Mouse (Mus musculus): Measurements from ENCODE around the gene Btnl9. TPM values are rescaled to one million over a fixed set of nuclear protein-coding genes. Genes with fewer than 3 reads are reported as not detected.
"Not testable (repeated sequence)": the region's sequence is repeated elsewhere in the genome, so short reads cannot be mapped to it uniquely, and the experiment has no call there.

Btnl9 gene
- polyA plus RNA-seq, 1 experiment = 0.04 TPM

DNA sequence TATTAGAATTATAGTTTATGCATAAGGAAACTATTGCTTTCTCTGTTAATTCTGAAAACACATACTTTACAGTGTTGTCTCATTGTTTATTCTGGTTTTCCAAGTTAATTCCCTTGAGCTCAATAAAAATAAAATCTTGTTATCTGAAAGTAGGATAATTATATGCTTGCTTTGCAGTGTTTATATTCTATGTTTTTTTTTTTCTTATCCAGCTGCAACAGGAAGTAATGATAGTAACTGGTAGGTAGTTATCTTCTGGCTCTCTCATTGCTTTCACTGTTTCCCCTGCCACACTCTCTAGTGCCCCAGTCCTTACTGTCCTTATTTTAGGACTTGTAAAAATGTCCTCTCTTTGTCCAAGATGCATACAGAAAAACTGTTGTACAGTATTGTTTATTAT lies 13.7 kb upstream of the Btnl9 start:
- Histone ChIP-seq H3K4me1 (ENCODE audit: control insufficient read depth, insufficient read depth, low read length) (peaks cover 3% of the 10 kb centered on the region), H3K27ac (ENCODE audit: control insufficient read depth, insufficient read depth, low read depth, low read length) (no peak overlapping the region), H3K36me3 (ENCODE audit: control insufficient read depth, insufficient read depth, low read length) (no peaks in the 10 kb centered on the region), H3K4me3 (ENCODE audit: control insufficient read depth, low read depth, low read length) (no peak overlapping the region), H3K27me3 (ENCODE audit: control insufficient read depth, insufficient read depth, low read length) (no peaks in the 10 kb centered on the region)
- TF ChIP-seq POLR2A (IDR thresholded peaks at IDR 0.05; ENCODE audit: control insufficient read depth, low read depth, low read length) (no peak), CTCF (IDR thresholded peaks at IDR 0.05; ENCODE audit: control insufficient read depth, insufficient read depth, insufficient replicate concordance, low read depth, low read length) (no peak)

DNA sequence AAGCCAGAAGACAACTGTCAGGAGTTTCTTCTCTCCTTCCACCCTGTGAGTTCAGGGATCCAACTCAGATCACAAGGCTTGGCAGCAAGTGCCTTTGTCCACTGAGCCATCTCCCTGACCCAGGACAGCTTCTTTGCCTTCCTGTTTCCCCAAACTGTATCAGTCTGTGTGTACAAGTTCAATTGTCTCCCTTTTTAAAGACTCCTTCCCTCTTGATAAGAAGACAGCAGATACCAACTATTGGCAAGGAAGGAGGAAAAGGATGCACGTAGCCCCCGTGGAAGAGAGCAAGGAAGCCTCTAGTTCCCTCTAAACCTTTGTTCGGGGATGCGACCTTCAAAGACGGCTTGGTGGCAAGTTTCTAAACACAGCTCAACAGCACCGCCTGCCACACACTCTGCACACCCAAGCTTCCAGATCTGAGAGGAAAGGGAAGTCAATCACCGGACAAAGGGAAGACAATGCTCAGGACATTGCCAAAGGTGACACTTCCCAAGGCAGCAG lies 8.9 kb upstream of the Btnl9 start:
- Histone ChIP-seq H3K4me3 (ENCODE audit: control insufficient read depth, low read depth, low read length) (no peak overlapping the region), H3K27ac (ENCODE audit: control insufficient read depth, insufficient read depth, low read depth, low read length) (no peak overlapping the region), H3K27me3 (ENCODE audit: control insufficient read depth, insufficient read depth, low read length) (no peaks in the 10 kb centered on the region), H3K36me3 (ENCODE audit: control insufficient read depth, insufficient read depth, low read length) (no peaks in the 10 kb centered on the region), H3K4me1 (ENCODE audit: control insufficient read depth, insufficient read depth, low read length) (no peaks in the 10 kb centered on the region)
- TF ChIP-seq CTCF (IDR thresholded peaks at IDR 0.05; ENCODE audit: control insufficient read depth, insufficient read depth, insufficient replicate concordance, low read depth, low read length) (no peak), POLR2A (IDR thresholded peaks at IDR 0.05; ENCODE audit: control insufficient read depth, low read depth, low read length) (no peak)

- H3K27me3 ChIP-seq (ENCODE audit: control insufficient read depth, insufficient read depth, low read length); H3K27ac ChIP-seq (ENCODE audit: control insufficient read depth, insufficient read depth, low read depth, low read length); H3K36me3 ChIP-seq (ENCODE audit: control insufficient read depth, insufficient read depth, low read length); H3K4me1 ChIP-seq (ENCODE audit: control insufficient read depth, insufficient read depth, low read length); H3K4me3 ChIP-seq (ENCODE audit: control insufficient read depth, low read depth, low read length): not testable (repeated sequence)
Observed at GRCm38 (mm10) chr11:49194771-49195170, 7.8 kb upstream of the Btnl9 start.

GRCm38 (mm10) chr11:49191083-49191482 lies 4.1 kb upstream of the Btnl9 start:
- H3K27me3 ChIP-seq (ENCODE audit: control insufficient read depth, insufficient read depth, low read length) = no peaks in the 10 kb centered on the region

GRCm38 (mm10) chr11:49189737-49190136 lies 2.8 kb upstream of the Btnl9 start:
- Histone ChIP-seq H3K4me3 (ENCODE audit: control insufficient read depth, low read depth, low read length) (no peak overlapping the region), H3K27ac (ENCODE audit: control insufficient read depth, insufficient read depth, low read depth, low read length) (no peak overlapping the region), H3K36me3 (ENCODE audit: control insufficient read depth, insufficient read depth, low read length) (no peaks in the 10 kb centered on the region), H3K4me1 (ENCODE audit: control insufficient read depth, insufficient read depth, low read length) (no peaks in the 10 kb centered on the region; the same call in 1 of the 2 replicates), H3K27me3 (ENCODE audit: control insufficient read depth, insufficient read depth, low read length) (no peaks in the 10 kb centered on the region)
- no peak for TF ChIP-seq POLR2A (IDR thresholded peaks at IDR 0.05; ENCODE audit: control insufficient read depth, low read depth, low read length)
- no peak for TF ChIP-seq CTCF (IDR thresholded peaks at IDR 0.05; ENCODE audit: control insufficient read depth, insufficient read depth, insufficient replicate concordance, low read depth, low read length)

More at GRCm38 (mm10) chr11:49191083-49191482, 4.1 kb upstream of the Btnl9 start:
- TF ChIP-seq CTCF (IDR thresholded peaks at IDR 0.05; ENCODE audit: control insufficient read depth, insufficient read depth, insufficient replicate concordance, low read depth, low read length) = no peak
- Histone ChIP-seq H3K27ac (ENCODE audit: control insufficient read depth, insufficient read depth, low read depth, low read length) (no peak overlapping the region), H3K36me3 (ENCODE audit: control insufficient read depth, insufficient read depth, low read length) (no peaks in the 10 kb centered on the region), H3K4me3 (ENCODE audit: control insufficient read depth, low read depth, low read length) (no peak overlapping the region), H3K4me1 (ENCODE audit: control insufficient read depth, insufficient read depth, low read length) (no peaks in the 10 kb centered on the region; the same call in 1 of the 2 replicates)

DNA sequence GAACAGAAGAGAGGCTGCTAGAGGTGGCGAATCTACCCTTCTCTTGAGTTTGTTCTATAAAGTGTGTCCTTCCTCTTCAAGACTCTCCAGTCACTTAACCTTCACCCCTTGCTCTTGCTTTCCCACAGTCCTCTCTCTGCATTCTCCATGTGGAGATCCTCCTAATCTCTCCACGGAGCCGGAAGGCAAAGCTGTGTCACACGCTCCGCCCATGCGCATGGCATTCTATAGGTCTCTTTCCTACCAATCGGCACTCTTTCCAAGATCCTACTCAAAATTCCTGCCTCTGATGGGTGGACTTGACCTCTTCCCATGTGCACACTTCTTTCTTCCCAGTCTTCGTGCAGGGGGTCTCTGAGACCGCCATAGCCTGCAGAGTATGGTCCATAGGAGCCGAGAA lies 742 bp upstream of the Btnl9 start:
- TF ChIP-seq CTCF (IDR thresholded peaks at IDR 0.05; ENCODE audit: control insufficient read depth, insufficient read depth, insufficient replicate concordance, low read depth, low read length) = no peak
- TF ChIP-seq POLR2A (IDR thresholded peaks at IDR 0.05; ENCODE audit: control insufficient read depth, low read depth, low read length) = no peak
- Histone ChIP-seq H3K27ac (ENCODE audit: control insufficient read depth, insufficient read depth, low read depth, low read length) (no peak overlapping the region), H3K4me3 (ENCODE audit: control insufficient read depth, low read depth, low read length) (peak overlapping the region; percentile 13), H3K36me3 (ENCODE audit: control insufficient read depth, insufficient read depth, low read length) (no peaks in the 10 kb centered on the region), H3K4me1 (ENCODE audit: control insufficient read depth, insufficient read depth, low read length) (no peaks in the 10 kb centered on the region; the same call in 1 of the 2 replicates), H3K27me3 (ENCODE audit: control insufficient read depth, insufficient read depth, low read length) (no peaks in the 10 kb centered on the region)

GRCm38 (mm10) chr11:49186452-49186851 lies 507 bp downstream of the Btnl9 start:
- H3K4me1 ChIP-seq (ENCODE audit: control insufficient read depth, insufficient read depth, low read length) = no peaks in the 10 kb centered on the region; the same call in 1 of the 2 replicates
- TF ChIP-seq CTCF (IDR thresholded peaks at IDR 0.05; ENCODE audit: control insufficient read depth, insufficient read depth, insufficient replicate concordance, low read depth, low read length) = no peak
- H3K4me3 ChIP-seq (ENCODE audit: control insufficient read depth, low read depth, low read length) = no peak overlapping the region
- no peak overlapping the region for H3K27ac ChIP-seq (ENCODE audit: control insufficient read depth, insufficient read depth, low read depth, low read length)
- no peaks in the 10 kb centered on the region for H3K27me3 ChIP-seq (ENCODE audit: control insufficient read depth, insufficient read depth, low read length)
- no peaks in the 10 kb centered on the region for H3K36me3 ChIP-seq (ENCODE audit: control insufficient read depth, insufficient read depth, low read length)

DNA sequence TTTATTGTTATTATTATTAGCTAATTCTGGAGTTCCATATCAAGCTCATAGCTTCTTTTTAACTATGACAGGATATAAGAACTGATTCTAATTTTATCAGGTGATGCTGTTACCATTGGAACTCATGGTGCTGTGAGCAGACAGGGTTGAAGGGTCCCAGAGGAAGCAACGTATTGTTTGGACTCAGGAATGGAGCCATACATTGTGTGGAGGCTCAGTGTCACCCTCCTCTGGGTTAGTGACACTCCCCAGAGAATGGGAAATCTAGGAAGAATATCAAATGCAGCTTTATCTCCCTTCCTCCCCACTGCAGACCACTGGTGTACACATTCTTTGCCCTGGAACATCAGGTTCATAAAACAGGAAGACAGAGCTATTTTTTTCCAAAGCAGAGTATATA lies 3.8 kb downstream of the Btnl9 start:
- Histone ChIP-seq H3K36me3 (ENCODE audit: control insufficient read depth, insufficient read depth, low read length) (no peaks in the 10 kb centered on the region), H3K4me3 (ENCODE audit: control insufficient read depth, low read depth, low read length) (no peak overlapping the region), H3K4me1 (ENCODE audit: control insufficient read depth, insufficient read depth, low read length) (peaks cover 3% of the 10 kb centered on the region; the same call in 1 of the 2 replicates), H3K27me3 (ENCODE audit: control insufficient read depth, insufficient read depth, low read length) (no peaks in the 10 kb centered on the region; the same call in 1 of the 2 replicates), H3K27ac (ENCODE audit: control insufficient read depth, insufficient read depth, low read depth, low read length) (no peak overlapping the region)
- TF ChIP-seq POLR2A (IDR thresholded peaks at IDR 0.05; ENCODE audit: control insufficient read depth, low read depth, low read length) = no peak
- TF ChIP-seq CTCF (IDR thresholded peaks at IDR 0.05; ENCODE audit: control insufficient read depth, insufficient read depth, insufficient replicate concordance, low read depth, low read length) = no peak

DNA sequence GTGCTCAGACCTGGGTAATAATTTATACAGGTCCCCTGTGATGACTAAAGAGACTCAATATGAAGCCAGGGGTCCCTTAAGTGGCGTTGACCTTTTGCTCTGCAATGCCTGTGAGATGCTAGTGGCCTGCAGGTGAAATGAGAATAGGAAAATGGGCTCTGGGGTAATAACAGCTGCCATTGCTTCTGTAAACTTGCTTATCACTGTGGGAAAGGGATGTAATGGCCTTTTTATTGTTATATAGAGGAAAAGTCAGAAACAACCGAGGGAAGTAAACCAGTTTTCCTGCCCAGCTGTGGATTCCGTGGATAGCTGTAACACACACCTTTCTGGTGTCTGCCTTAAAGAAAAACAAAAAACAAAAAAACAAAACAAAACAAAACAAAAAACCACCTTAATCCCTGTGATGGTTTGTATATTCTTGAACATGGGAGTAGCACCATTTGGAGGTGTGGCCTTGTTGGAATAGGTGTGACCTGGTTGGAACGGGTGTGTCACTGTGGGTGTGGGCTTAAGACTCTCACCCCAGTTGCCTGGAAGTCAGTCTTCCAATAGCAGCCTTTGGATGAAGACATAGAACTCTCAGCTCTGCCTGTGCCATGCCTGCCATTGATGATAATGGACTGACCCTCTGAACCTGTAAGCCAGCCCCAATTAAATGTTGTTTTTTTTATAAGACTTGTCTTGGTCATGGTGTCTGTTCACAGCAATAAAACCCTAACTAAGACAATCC lies 10.7 kb downstream of the Btnl9 start:
- H3K27me3 ChIP-seq (ENCODE audit: control insufficient read depth, insufficient read depth, low read length); H3K4me3 ChIP-seq (ENCODE audit: control insufficient read depth, low read depth, low read length); H3K27ac ChIP-seq (ENCODE audit: control insufficient read depth, insufficient read depth, low read depth, low read length); H3K36me3 ChIP-seq (ENCODE audit: control insufficient read depth, insufficient read depth, low read length); H3K4me1 ChIP-seq (ENCODE audit: control insufficient read depth, insufficient read depth, low read length): not testable (repeated sequence)
